Mouse (Mus musculus): ENCODE measurements around the gene Mettl27. TPM values are rescaled to one million over a fixed set of nuclear protein-coding genes. Genes with fewer than 3 reads are reported as not detected.
"Not testable (repeated sequence)": the region's sequence is repeated elsewhere in the genome, so short reads cannot be mapped to it uniquely, and the experiment has no call there.

Gene Mettl27
- polyA plus RNA-seq, 2 experiments, result 7.9 to 14.4 TPM

GRCm38 (mm10) chr5:134960430-134960829 is 28.3 kb downstream of the Mettl27 start:
- Histone ChIP-seq H3K4me1 (replicated peaks; ENCODE audit: control insufficient read depth in 2 of 2, insufficient read depth in 2 of 2, low read length in 1 of 2) (no peaks in the 10 kb centered on the region; a peak in 1 of 4 replicates), H3K4me2 (ENCODE audit: low read depth) (no peak overlapping the region), H3K36me3 (replicated peaks; ENCODE audit: control insufficient read depth, insufficient read depth, low read depth) (no peaks in the 10 kb centered on the region), H3K9me3 (ENCODE audit: control insufficient read depth, low read length) (no peaks in the 10 kb centered on the region), H3K9ac (replicated peaks) (no peak overlapping the region), H3K27ac (no peak overlapping the region), H3K27me3 (ENCODE audit: control insufficient read depth, insufficient read depth, low read length) (no peaks in the 10 kb centered on the region), H3K4me3 (ENCODE audit: insufficient read depth in 1 of 2, low read depth in 2 of 2, low read length in 2 of 2) (no peak overlapping the region)
- WGBS (ENCODE audit: insufficient replicate concordance), result 68% methylated on average over 2 of the region's 2 CpGs
- DNase-seq (ENCODE audit: low read depth in 3 of 3, low spot score in 3 of 3) (no peak), ATAC-seq (ENCODE audit: insufficient read depth) (no peak)
- no peak for TF ChIP-seq EP300 (IDR thresholded peaks at IDR 0.05; ENCODE audit: low read depth)
- TF ChIP-seq CTCF (IDR thresholded peaks at IDR 0.05; ENCODE audit: low read depth), result no peak

DNA sequence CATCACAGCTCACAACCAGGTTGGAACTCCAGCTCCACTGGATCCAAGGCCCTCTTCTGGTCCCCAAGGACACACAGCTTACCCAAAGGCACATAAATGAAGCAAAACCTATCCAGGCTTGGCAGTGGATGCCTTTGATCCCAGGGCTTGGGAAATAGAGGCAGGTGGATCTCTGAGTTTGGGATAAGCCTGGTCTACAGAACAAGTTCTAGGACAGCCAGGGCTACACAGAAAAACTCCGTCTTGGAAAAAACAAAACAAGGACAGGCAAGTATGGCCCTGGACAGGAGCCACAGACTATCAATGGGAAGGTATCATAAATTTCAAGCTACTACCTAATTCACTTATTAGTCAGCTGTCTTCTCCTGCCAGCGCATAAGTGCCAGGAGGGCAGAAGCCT is 29.4 kb downstream of the Mettl27 start:
- Histone ChIP-seq H3K4me1 (replicated peaks; ENCODE audit: control insufficient read depth in 2 of 2, insufficient read depth in 2 of 2, low read length in 1 of 2) (peaks cover 0 to 3% of the 10 kb centered on the region in 2 experiments; a peak in 2 of 4 replicates), H3K4me2 (ENCODE audit: low read depth) (no peak overlapping the region), H3K4me3 (ENCODE audit: insufficient read depth in 1 of 2, low read depth in 2 of 2, low read length in 2 of 2) (no peak overlapping the region), H3K9me3 (ENCODE audit: control insufficient read depth, low read length) (no peaks in the 10 kb centered on the region), H3K27ac (no peak overlapping the region), H3K9ac (replicated peaks) (no peak overlapping the region), H3K36me3 (replicated peaks; ENCODE audit: control insufficient read depth, insufficient read depth, low read depth) (no peaks in the 10 kb centered on the region), H3K27me3 (ENCODE audit: control insufficient read depth, insufficient read depth, low read length) (no peaks in the 10 kb centered on the region)
- ATAC-seq (ENCODE audit: insufficient read depth) (no peak), DNase-seq (ENCODE audit: low read depth in 3 of 3, low spot score in 3 of 3) (no peak)
- 75% methylated on average over 2 of the region's 2 CpGs for WGBS (ENCODE audit: insufficient replicate concordance)
- TF ChIP-seq CTCF (IDR thresholded peaks at IDR 0.05; ENCODE audit: low read depth), result no peak
- no peak for TF ChIP-seq EP300 (IDR thresholded peaks at IDR 0.05; ENCODE audit: low read depth)

DNA sequence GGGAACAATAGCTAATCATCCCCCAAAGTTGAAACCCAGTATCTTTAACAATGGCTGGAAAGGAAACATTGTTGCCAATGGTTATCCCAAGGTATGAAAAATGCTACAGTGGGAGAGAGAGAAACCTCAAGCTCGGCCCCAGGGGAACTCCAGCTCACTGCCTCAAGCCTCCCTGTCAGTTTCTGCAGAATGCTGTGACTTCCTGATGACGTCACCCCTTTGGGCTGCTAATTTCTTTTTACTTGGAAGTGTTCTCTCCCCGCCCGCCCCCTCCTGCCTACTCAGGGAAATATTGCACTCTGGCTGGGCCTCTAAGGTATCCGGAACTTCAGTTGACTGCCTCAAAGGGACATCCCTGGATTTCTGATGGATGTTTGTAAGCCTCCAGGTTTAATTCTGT is 31.4 kb downstream of the Mettl27 start:
- Histone ChIP-seq H3K36me3 (replicated peaks; ENCODE audit: control insufficient read depth, insufficient read depth, low read depth) (no peaks in the 10 kb centered on the region), H3K27me3 (ENCODE audit: control insufficient read depth, insufficient read depth, low read length) (no peaks in the 10 kb centered on the region), H3K27ac (no peak overlapping the region), H3K4me1 (replicated peaks; ENCODE audit: control insufficient read depth in 2 of 2, insufficient read depth in 2 of 2, low read length in 1 of 2) (peaks cover 0 to 3% of the 10 kb centered on the region in 2 experiments; a peak in 2 of 4 replicates), H3K4me3 (ENCODE audit: insufficient read depth in 1 of 2, low read depth in 2 of 2, low read length in 2 of 2) (no peak overlapping the region), H3K9ac (replicated peaks) (no peak overlapping the region), H3K9me3 (ENCODE audit: control insufficient read depth, low read length) (no peaks in the 10 kb centered on the region), H3K4me2 (ENCODE audit: low read depth) (no peak overlapping the region)
- DNase-seq (ENCODE audit: low read depth in 3 of 3, low spot score in 3 of 3) (no peak), ATAC-seq (ENCODE audit: insufficient read depth) (no peak)
- TF ChIP-seq CTCF (IDR thresholded peaks at IDR 0.05; ENCODE audit: low read depth) (no peak), EP300 (IDR thresholded peaks at IDR 0.05; ENCODE audit: low read depth) (no peak)
- 43% methylated on average over 5 of the region's 5 CpGs for WGBS (ENCODE audit: insufficient replicate concordance)

- DNase-seq (ENCODE audit: low read depth in 3 of 3, low spot score in 3 of 3); H3K36me3 ChIP-seq (replicated peaks; ENCODE audit: control insufficient read depth, insufficient read depth, low read depth); H3K27ac ChIP-seq; H3K4me1 ChIP-seq (replicated peaks; ENCODE audit: control insufficient read depth in 2 of 2, insufficient read depth in 2 of 2, low read length in 1 of 2); H3K9ac ChIP-seq (replicated peaks); ATAC-seq (ENCODE audit: insufficient read depth); H3K9me3 ChIP-seq (ENCODE audit: control insufficient read depth, low read length); H3K4me3 ChIP-seq (ENCODE audit: insufficient read depth in 1 of 2, low read depth in 2 of 2, low read length in 2 of 2); H3K27me3 ChIP-seq (ENCODE audit: control insufficient read depth, insufficient read depth, low read length); H3K4me2 ChIP-seq (ENCODE audit: low read depth): not testable (repeated sequence)
- peak; percentile 18; the same call in 1 of the 2 replicates for TF ChIP-seq CTCF (IDR thresholded peaks at IDR 0.05; ENCODE audit: low read depth)
Measured at GRCm38 (mm10) chr5:134964655-134965054, 32.5 kb downstream of the Mettl27 start.

- Histone ChIP-seq H3K27ac (no peak overlapping the region), H3K9ac (replicated peaks) (peak overlapping the region; percentile 48), H3K4me1 (replicated peaks; ENCODE audit: control insufficient read depth in 2 of 2, insufficient read depth in 2 of 2, low read length in 1 of 2) (peaks cover 0 to 3% of the 10 kb centered on the region in 2 experiments; a peak in 1 of 4 replicates), H3K36me3 (replicated peaks; ENCODE audit: control insufficient read depth, insufficient read depth, low read depth) (no peaks in the 10 kb centered on the region), H3K4me2 (ENCODE audit: low read depth) (peak overlapping the region; percentile 81), H3K4me3 (ENCODE audit: insufficient read depth in 1 of 2, low read depth in 2 of 2, low read length in 2 of 2) (peak overlapping the region; percentile 29 to 51; a peak in 3 of 4 replicates), H3K27me3 (ENCODE audit: control insufficient read depth, insufficient read depth, low read length) (no peaks in the 10 kb centered on the region), H3K9me3 (ENCODE audit: control insufficient read depth, low read length) (no peaks in the 10 kb centered on the region)
- WGBS (ENCODE audit: insufficient replicate concordance), result 7% methylated on average over 10 of the region's 10 CpGs
- ATAC-seq (ENCODE audit: insufficient read depth), result peak; percentile 66
- TF ChIP-seq EP300 (IDR thresholded peaks at IDR 0.05; ENCODE audit: low read depth) (no peak), CTCF (IDR thresholded peaks at IDR 0.05; ENCODE audit: low read depth) (peak; percentile 92)
- peak; percentile 64 to 67 (median 66) for DNase-seq (ENCODE audit: low read depth in 3 of 3, low spot score in 3 of 3)
Measured at GRCm38 (mm10) chr5:134965473-134965851, 33.3 kb downstream of the Mettl27 start.

All from liver, embryonic 14.5 days (tissue).